Mouse (Mus musculus) urinary bladder, postnatal 36 days (tissue): ENCODE results near the gene Eaf2.
"Not testable (repeated sequence)": the region's sequence is repeated elsewhere in the genome, so short reads cannot be mapped to it uniquely, and the experiment has no call there.

Experiments
- DNase-seq, 2 experiments: peaks; one replicate each; pipeline ENCODE4 v3.0.0; 2022; ENCODE audit warnings: low spot score in 2 of 2, mixed read lengths in 1 of 2

Eaf2 gene

DNA sequence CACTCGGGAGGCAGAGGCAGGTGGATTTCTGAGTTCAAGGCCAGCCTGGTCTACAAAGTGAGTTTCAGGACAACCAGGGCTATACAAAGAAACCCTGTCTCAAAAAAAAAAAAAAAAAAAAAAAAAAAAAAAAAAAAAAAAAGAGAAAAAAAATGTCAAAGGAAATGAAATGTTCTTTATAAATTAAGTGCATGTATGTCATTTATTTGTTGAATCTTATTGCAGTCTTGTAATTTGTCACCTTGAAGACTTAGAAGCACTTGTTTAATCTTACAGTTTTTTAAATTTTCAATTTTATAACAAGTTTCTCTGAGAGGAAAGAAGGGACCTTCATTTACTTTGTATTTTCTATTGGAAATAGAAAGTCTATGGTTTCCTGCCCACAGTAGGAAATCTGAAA, 27.9 kb downstream of the Eaf2 start:
- DNase-seq, result not testable (repeated sequence)

DNA sequence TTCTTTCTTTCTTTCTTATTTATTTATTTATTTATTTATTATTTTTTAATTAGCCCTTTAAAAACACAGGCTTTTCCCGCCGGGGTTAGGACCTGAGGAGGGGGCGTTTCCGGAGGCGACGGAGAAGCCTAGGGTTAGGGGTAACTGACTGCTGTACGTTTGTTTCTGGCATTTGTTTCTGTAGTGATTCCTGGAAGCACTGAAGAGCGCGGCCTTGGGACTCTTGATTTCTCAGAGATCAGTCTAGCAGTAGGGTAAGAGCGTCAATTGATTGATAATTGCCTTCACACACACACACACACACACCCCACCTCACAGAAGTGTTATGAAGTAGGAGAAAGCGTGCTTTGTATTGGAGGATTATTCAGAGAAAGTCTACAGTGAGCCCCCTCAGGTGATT, 46.0 kb downstream of the Eaf2 start:
- DNase-seq, result no peak

DNA sequence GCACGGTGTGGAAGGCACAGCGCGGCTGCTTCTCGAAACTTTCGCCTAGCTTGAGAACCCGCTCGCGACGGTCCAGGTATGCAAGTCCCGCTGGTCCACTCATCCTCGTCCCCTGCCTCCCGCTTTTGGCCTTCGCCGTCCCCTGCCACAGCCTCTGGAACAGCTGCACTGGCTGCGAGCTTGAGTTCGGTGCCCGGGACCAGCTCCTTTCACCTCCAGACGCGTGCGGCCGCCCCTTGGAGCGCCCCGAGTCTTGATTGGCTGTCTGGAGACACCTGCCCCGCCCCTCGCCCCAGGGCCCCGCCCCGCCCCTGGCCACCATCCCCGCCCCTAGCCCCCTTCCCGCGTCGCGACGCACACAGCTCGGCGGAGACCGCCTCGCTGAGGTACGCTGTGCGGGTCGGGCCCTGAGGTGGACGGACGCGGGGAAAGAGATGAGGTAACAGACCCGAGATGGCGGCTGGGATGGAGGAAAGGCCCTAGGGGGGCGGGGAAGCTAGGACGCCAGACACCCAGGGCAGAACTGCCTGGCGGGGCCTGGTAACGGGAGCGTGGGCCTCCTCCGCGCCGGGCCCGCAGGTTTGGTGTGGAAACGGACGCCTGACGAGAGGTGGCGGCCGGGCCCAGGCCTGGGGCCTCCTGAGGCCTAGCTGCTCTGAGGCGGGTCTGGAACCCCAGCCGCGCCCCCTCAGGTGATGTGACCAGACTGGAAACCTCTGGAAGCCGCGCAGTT, 46.6 kb downstream of the Eaf2 start, which contains the start of gene Iqcb1:
Iqcb1 (plus strand) TSS at position 332 of the 733 bp plus-strand sequence.
- peak; percentile 75 to 80 for DNase-seq

- DNase-seq, result no peak
Observed at GRCm38 (mm10) chr16:36827611-36828053, 47.2 kb downstream of the Eaf2 start.

DNA sequence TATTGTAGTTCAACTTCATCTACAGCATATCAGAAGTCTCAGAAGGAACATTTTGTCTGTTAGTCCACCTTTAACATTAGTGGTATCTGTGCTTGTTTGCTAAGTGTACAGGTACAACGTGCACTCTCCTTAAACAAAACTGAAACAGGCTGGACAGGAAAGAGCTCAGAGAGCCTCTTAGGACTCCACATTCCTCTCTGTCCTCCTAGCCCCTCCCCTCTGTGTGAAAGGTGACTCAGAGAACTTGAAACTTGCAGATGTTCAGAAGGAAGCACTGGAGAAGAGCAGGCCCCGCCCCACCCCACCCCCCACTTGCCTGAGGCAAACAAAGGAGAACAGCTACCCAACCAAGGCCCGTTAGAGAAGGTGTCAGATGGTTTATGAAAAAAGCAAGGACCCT, 53.3 kb downstream of the Eaf2 start:
- DNase-seq, result peak; percentile 20 to 26

- DNase-seq, result no peak
Observed at GRCm38 (mm10) chr16:36820747-36821146, 54.1 kb downstream of the Eaf2 start.

DNA sequence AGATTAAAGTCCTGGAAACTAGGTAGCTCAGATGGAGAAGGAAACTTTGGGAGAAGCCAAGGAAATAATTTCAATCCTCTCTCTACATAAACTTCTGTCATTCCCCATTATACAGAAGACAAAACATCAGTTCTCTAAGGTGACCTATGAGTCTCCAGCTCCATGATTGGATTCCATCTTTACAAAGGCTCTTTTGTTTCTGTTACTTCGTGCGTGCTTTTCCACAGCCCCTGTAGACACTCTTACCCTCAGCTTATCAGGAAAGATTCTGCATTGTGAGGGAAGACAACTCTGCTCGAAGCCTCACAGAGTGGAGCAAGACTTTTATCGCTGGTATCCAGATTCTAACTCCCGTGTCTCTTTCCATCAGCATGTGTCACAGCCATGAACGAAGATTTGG, 54.8 kb downstream of the Eaf2 start:
- DNase-seq, result no peak

DNA sequence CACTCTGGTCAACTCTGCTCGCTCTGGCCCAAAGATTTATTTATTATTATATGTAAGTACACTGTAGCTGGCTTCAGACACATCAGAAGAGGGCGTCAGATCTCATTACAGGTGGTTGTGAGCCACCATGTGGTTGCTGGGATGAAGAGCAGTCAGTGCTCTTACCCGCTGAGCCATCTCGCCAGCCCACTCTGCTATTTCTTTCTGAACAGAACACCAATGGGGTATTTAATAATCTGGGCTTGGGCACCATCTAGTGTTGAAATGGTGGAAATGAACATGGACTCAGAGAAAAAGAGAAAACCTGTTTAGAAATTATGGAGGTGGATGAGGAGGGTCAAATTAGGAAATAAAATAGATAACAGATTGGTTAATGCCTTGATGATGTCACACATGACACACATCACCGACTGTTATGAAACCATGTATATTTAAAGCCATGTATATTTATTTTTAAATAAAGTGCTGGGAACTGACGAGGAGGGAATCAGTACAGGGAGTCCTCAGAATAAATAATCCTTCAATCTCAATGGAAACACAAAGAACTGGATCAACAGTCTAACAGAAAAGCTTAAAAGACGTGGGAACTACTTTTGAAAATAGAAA, 57.4 kb downstream of the Eaf2 start:
- peak; percentile 43 to 63 for DNase-seq

DNA sequence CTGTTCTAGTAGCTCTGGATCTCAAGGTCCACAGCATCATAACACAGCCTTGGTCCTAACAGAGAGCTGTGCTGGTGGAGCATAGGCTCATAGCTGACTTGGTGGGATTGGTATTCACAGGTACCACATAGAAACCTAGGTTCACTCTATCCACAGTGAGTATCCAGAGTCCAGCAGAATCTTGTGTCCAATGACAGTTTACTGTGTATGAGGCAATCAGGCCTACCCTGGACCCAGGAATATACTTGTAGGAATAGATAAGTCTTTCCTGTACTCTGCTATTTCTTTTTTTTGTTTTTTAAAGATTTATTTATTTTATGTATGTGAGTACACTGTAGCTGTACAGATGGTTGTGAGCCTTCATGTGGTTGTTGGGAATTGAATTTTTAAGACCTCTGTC, 57.9 kb downstream of the Eaf2 start:
- DNase-seq, result no peak

GRCm38 (mm10) chr16:36813680-36814079, 61.1 kb downstream of the Eaf2 start:
- no peak for DNase-seq

- no peak for DNase-seq
Observed at GRCm38 (mm10) chr16:36808616-36809015, 66.2 kb downstream of the Eaf2 start.

DNA sequence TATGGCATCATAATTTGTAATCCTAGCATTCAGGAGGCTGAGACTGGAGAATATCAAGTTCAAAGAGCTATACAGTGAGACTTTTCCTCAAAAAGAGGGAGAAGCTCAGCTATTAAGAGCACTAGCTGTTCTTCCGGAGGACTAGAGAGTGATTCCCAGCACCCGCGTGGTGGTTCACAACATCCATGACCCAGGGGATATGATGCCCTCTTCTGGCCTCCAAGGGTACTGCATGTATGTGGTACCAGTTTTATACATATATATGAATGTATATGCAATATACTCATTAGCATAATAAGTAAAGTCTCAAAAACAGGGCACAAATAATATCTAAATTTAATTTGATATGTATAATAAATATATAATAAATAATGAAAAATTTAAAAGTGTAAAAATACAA, 72.4 kb downstream of the Eaf2 start:
- DNase-seq, result no peak

DNA sequence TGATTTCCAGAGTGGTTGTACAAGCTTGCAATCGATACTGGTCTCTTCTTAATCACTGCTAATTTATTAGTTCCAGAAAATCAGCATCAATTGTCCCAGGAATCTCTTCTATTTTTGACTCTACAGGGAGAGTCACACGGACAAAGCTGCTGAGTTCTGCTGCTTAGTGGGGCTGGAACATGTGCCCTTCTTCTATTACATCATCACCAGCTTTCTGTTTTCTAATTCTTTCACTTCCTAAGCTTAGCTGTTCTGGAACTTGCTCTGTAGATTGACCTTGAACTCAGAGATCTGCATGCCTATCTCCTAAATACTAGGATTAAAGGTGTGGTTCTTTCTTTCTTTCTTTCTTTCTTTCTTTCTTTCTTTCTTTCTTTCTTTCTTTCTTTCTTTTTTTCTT, 76.5 kb downstream of the Eaf2 start:
- no peak for DNase-seq

DNA sequence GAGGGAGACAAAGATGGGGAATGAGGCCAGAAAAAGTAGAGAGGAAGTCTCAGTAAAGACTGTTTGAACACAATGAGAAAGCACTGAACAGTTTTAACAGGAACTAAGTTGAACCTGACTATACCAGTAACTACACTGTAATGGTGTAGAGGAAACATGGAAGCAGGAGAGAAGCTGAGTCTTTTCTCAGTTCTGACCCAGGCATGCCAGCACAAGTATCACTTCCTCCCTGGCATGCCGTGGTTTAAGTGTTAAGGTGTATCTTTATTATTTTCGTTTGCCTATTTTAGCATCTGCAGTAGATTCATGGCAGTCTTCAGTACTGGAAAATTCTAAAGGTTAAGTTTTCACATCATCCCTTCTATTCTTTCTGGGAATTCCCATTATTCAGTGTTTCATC, 79.8 kb downstream of the Eaf2 start:
- DNase-seq, result no peak

DNA sequence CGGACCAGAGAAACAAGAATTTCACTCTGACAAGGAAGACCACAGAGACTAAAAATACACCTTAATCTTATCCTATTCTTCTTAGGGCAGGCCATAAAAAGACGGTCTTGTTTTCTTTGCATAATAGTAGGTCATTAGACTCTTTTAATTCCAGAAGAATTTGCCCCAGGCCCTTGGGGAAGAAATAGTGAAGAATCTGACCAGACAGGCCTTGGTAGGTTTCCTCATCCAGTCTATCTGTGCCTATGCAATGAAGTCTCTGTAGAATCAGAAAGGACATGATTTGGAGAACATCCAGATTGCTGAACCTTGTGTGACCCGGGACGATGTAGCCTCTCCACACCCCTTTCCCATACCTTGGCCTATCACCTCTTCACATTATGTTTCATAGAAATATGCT, 84.6 kb downstream of the Eaf2 start:
- no peak for DNase-seq

DNA sequence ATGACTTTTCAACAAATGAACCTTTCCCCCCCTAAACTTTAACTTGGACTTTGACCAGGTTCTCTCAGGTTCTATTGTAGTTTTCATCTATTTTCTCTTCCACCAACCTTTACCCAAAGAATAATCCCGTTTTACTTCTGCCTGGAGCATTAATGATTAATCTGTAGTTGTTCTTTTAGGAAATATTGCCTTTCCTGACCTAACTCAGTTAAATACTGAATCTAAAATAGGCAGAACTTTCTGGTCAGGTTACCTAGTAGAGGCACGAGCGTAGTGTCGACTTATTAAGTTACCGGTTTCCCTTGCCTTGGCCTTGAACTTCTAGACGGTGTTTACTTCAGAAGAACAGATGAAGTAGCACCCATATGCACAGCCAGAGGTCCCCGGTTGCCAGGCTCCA, 88.3 kb downstream of the Eaf2 start:
- DNase-seq, result no peak

- DNase-seq, result no peak
Observed at GRCm38 (mm10) chr16:36784594-36785313, 90.0 kb downstream of the Eaf2 start, which contains the start of gene Slc15a2. Gene Slc15a2 (minus strand): TSS chr16:36784962.

DNA sequence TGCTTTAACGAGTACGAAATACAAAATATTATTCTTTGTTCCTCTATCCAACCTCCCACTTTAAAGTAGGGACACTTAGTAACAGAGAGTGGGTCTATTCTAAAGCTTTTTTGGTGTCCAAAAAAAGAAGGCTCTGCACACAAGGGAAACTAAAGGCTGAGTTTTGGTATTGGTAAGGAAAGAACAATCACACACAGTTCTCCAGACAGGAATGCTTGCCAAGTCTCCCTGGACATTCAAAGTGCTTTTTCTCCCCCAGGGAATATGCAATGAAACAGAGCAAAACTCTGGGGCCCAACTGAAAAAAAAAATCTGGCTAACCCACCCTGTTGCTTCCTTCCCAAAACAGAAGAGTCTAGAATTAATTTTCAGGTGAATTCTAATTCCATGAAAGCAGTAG, 90.7 kb downstream of the Eaf2 start:
- DNase-seq, result no peak

DNA sequence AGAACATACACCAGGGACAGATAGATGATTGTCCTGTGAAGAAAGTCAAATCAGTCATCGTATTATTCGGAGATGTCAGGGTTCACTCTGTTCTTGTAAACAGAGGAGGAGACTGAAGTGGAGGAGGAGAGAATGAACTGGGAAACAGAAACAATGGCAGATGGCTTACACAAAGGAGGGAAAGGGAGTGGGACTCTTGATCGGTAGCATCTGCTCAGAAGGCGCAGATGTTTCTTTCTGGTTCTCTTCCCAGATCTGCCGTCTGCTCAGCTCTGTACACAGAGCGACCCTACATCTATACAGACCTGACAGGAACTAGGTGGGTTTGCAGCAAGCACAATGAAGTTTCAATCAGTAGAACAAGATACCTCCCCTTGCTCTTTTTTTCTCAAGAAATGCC, 99.1 kb downstream of the Eaf2 start:
- DNase-seq, result no peak

GRCm38 (mm10) chr16:36772996-36773395, 101.8 kb downstream of the Eaf2 start:
- no peak for DNase-seq

GRCm38 (mm10) chr16:36771703-36772102, 103.1 kb downstream of the Eaf2 start:
- no peak for DNase-seq

DNA sequence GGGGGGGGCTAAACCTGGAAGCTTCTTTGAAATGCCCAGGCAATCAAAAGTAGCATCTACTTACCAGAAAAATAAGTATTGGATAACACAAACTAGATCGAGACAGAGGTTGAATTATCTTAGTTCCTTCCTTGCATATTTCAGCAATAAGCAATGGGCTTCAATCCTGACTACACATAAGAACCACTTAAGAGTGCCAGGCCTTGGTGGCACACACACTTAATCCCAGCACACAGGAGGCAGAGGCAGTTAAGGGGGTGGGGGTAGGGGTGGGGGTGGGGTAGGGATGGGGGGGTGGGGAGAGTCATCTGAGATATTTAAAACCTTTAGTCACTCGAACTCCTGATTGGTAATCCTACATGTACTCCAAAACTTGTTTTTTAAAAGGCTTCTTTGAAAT, 103.6 kb downstream of the Eaf2 start:
- no peak for DNase-seq

GRCm38 (mm10) chr16:36770830-36771229, 104.0 kb downstream of the Eaf2 start:
- no peak for DNase-seq
